Mouse (Mus musculus): Measurements from ENCODE around the gene Plbd2. TPM values are rescaled to one million over a fixed set of nuclear protein-coding genes. Genes with fewer than 3 reads are reported as not detected.

Plbd2 gene
- polyA plus RNA-seq, 1 experiment, result 0.83 TPM

GRCm38 (mm10) chr5:120490679-120491192 is 12.7 kb downstream of the Plbd2 start:
- Histone ChIP-seq H3K4me1 (ENCODE audit: control insufficient read depth) (no peaks in the 10 kb centered on the region), H3K9me3 (ENCODE audit: control insufficient read depth, low read length) (no peaks in the 10 kb centered on the region), H3K36me3 (ENCODE audit: control insufficient read depth) (peaks cover 64% of the 10 kb centered on the region), H3K27me3 (ENCODE audit: control insufficient read depth) (no peaks in the 10 kb centered on the region), H3K4me3 (replicated peaks) (no peak overlapping the region)
- TF ChIP-seq TAL1 (IDR thresholded peaks at IDR 0.05; ENCODE audit: low read length) (no peak), GATA1 (IDR thresholded peaks at IDR 0.05; ENCODE audit: low read length) (no peak)

DNA sequence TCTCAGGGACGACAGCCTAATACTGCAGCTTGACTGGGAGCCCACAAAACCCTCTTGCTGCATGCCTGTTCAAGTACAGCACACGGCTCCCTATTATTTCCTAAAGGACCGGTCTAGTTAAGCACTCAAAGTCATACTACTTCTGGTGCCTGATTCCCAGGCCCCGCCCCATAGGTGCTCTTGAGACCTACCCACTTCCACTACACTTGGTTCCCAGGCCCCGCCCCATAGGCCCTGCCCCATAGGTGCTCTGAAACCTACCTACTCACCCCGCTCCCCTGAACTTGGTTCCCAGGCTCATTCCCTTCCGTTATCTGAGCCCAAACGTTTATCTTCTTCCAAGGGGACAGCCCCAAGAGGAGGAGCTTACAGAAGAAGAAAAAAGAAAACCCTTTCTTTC is 15.6 kb downstream of the Plbd2 start:
- Histone ChIP-seq H3K36me3 (ENCODE audit: control insufficient read depth) (peaks cover 51% of the 10 kb centered on the region), H3K4me1 (ENCODE audit: control insufficient read depth) (no peaks in the 10 kb centered on the region), H3K4me3 (replicated peaks) (no peak overlapping the region), H3K9me3 (ENCODE audit: control insufficient read depth, low read length) (no peaks in the 10 kb centered on the region), H3K27me3 (ENCODE audit: control insufficient read depth) (no peaks in the 10 kb centered on the region)
- TF ChIP-seq GATA1 (IDR thresholded peaks at IDR 0.05; ENCODE audit: low read length) (no peak), TAL1 (IDR thresholded peaks at IDR 0.05; ENCODE audit: low read length) (no peak)

DNA sequence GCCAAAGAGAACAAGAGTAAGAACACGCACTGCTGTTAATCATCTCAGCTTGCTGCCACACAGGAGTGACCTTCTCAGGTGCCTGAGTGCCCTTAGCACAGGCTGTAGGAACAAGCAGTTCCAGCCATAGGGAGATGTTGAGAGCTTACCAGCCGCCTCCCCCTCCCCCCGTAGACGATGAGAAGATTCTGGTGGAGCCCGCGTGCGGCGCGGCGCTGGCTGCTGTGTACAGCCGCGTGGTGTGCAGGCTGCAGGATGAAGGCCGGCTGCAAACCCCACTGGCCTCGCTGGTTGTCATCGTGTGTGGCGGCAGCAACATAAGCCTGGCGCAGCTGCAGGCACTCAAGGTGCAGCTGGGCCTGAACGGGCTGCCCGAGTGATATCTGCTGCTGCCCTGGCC is 20.0 kb downstream of the Plbd2 start:
- Histone ChIP-seq H3K4me3 (replicated peaks) (no peak overlapping the region), H3K27me3 (ENCODE audit: control insufficient read depth) (peaks cover 6% of the 10 kb centered on the region; the same call in 1 of the 2 replicates), H3K9me3 (ENCODE audit: control insufficient read depth, low read length) (no peaks in the 10 kb centered on the region), H3K36me3 (ENCODE audit: control insufficient read depth) (peaks cover 37% of the 10 kb centered on the region), H3K4me1 (ENCODE audit: control insufficient read depth) (no peaks in the 10 kb centered on the region)
- TF ChIP-seq GATA1 (IDR thresholded peaks at IDR 0.05; ENCODE audit: low read length) (no peak), TAL1 (IDR thresholded peaks at IDR 0.05; ENCODE audit: low read length) (no peak)

DNA sequence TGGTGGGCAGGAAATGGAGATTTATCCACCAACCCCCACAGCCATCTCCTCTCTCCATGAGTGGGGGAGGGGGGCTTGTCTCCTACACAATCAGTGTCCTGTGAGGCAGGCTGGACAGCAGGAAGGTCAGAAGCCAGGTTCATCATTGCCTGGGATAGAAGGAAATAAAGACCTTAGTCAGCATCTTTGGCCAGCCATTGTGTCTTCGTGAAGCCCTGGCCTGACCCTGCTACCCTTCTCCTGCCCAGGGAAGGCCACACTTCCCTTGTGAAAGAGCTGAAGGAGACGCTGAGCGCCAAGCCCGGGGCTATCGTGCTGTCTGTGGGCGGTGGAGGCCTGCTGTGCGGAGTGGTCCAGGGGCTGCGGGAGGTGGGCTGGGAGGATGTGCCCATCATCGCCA is 22.2 kb downstream of the Plbd2 start:
- no peaks in the 10 kb centered on the region for H3K9me3 ChIP-seq (ENCODE audit: control insufficient read depth, low read length)
- H3K27me3 ChIP-seq (ENCODE audit: control insufficient read depth), result peaks cover 17% of the 10 kb centered on the region
- TF ChIP-seq GATA1 (IDR thresholded peaks at IDR 0.05; ENCODE audit: low read length) (no peak), TAL1 (IDR thresholded peaks at IDR 0.05; ENCODE audit: low read length) (no peak)
- no peaks in the 10 kb centered on the region for H3K4me1 ChIP-seq (ENCODE audit: control insufficient read depth)
- H3K36me3 ChIP-seq (ENCODE audit: control insufficient read depth), result peaks cover 18% of the 10 kb centered on the region
- H3K4me3 ChIP-seq (replicated peaks), result no peak overlapping the region

GRCm38 (mm10) chr5:120479538-120479937 is 23.9 kb downstream of the Plbd2 start:
- Histone ChIP-seq H3K4me3 (replicated peaks) (no peak overlapping the region), H3K4me1 (ENCODE audit: control insufficient read depth) (no peaks in the 10 kb centered on the region), H3K36me3 (ENCODE audit: control insufficient read depth) (peaks cover 2% of the 10 kb centered on the region), H3K9me3 (ENCODE audit: control insufficient read depth, low read length) (no peaks in the 10 kb centered on the region), H3K27me3 (ENCODE audit: control insufficient read depth) (peaks cover 24% of the 10 kb centered on the region)
- TF ChIP-seq GATA1 (IDR thresholded peaks at IDR 0.05; ENCODE audit: low read length) (no peak), TAL1 (IDR thresholded peaks at IDR 0.05; ENCODE audit: low read length) (no peak)

GRCm38 (mm10) chr5:120477993-120478392 is 25.4 kb downstream of the Plbd2 start:
- Histone ChIP-seq H3K27me3 (ENCODE audit: control insufficient read depth) (peaks cover 27% of the 10 kb centered on the region), H3K4me3 (replicated peaks) (no peak overlapping the region), H3K9me3 (ENCODE audit: control insufficient read depth, low read length) (no peaks in the 10 kb centered on the region), H3K36me3 (ENCODE audit: control insufficient read depth) (no peaks in the 10 kb centered on the region), H3K4me1 (ENCODE audit: control insufficient read depth) (no peaks in the 10 kb centered on the region)
- no peak for TF ChIP-seq TAL1 (IDR thresholded peaks at IDR 0.05; ENCODE audit: low read length)
- TF ChIP-seq GATA1 (IDR thresholded peaks at IDR 0.05; ENCODE audit: low read length), result no peak

- TF ChIP-seq GATA1 (IDR thresholded peaks at IDR 0.05; ENCODE audit: low read length) (no peak), TAL1 (IDR thresholded peaks at IDR 0.05; ENCODE audit: low read length) (no peak)
- no peak within 1 kb of the TSS for H3K4me3 ChIP-seq (replicated peaks)
- H3K36me3 ChIP-seq (ENCODE audit: control insufficient read depth), result no peaks in the 10 kb centered on the region
- peaks cover 27% of the 10 kb centered on the region for H3K27me3 ChIP-seq (ENCODE audit: control insufficient read depth)
- no peaks in the 10 kb centered on the region for H3K9me3 ChIP-seq (ENCODE audit: control insufficient read depth, low read length)
- no peaks in the 10 kb centered on the region for H3K4me1 ChIP-seq (ENCODE audit: control insufficient read depth)
Measured at GRCm38 (mm10) chr5:120476296-120476695, 27.1 kb downstream of the Plbd2 start, which contains the start of gene Sds. Gene Sds, plus strand, starts transcription at chr5:120476526.

- Histone ChIP-seq H3K4me3 (replicated peaks) (no peak overlapping the region), H3K4me1 (ENCODE audit: control insufficient read depth) (no peaks in the 10 kb centered on the region), H3K36me3 (ENCODE audit: control insufficient read depth) (no peaks in the 10 kb centered on the region), H3K27me3 (ENCODE audit: control insufficient read depth) (peaks cover 25% of the 10 kb centered on the region), H3K9me3 (ENCODE audit: control insufficient read depth, low read length) (no peaks in the 10 kb centered on the region)
- TF ChIP-seq TAL1 (IDR thresholded peaks at IDR 0.05; ENCODE audit: low read length) (no peak), GATA1 (IDR thresholded peaks at IDR 0.05; ENCODE audit: low read length) (no peak)
Measured at GRCm38 (mm10) chr5:120475861-120476260, 27.6 kb downstream of the Plbd2 start.

DNA sequence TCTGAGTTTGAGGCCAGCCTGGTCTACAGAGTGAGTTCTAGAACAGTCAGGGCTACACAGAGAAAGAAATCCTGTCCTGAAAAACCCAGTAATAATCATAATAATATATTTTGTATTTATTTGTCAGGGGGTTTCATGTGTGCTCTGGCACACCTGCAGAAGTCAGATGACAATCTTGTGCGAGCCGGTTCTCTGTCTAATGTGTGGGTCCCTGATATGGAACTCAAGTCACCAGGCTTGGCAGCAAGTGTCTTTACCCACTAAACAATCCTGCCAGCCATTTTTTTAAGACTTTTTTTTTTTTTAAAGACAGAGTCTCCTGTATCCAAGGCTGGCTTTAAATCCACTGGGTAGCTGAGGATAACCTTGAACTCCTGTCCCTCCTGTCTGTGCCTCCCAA is 30.1 kb downstream of the Plbd2 start:
- Histone ChIP-seq H3K9me3 (ENCODE audit: control insufficient read depth, low read length) (no peaks in the 10 kb centered on the region), H3K4me1 (ENCODE audit: control insufficient read depth) (no peaks in the 10 kb centered on the region), H3K4me3 (replicated peaks) (no peak overlapping the region), H3K36me3 (ENCODE audit: control insufficient read depth) (no peaks in the 10 kb centered on the region), H3K27me3 (ENCODE audit: control insufficient read depth) (peaks cover 20% of the 10 kb centered on the region)
- TF ChIP-seq GATA1 (IDR thresholded peaks at IDR 0.05; ENCODE audit: low read length) (no peak), TAL1 (IDR thresholded peaks at IDR 0.05; ENCODE audit: low read length) (no peak)

GRCm38 (mm10) chr5:120472770-120473169 is 30.7 kb downstream of the Plbd2 start, which contains the start of gene Sdsl:
Gene Sdsl, minus strand, starts transcription at chr5:120472810.
- Histone ChIP-seq H3K27me3 (ENCODE audit: control insufficient read depth) (peaks cover 20% of the 10 kb centered on the region), H3K9me3 (ENCODE audit: control insufficient read depth, low read length) (no peaks in the 10 kb centered on the region), H3K4me1 (ENCODE audit: control insufficient read depth) (no peaks in the 10 kb centered on the region), H3K4me3 (replicated peaks) (no peak within 1 kb of the TSS), H3K36me3 (ENCODE audit: control insufficient read depth) (no peaks in the 10 kb centered on the region)
- TF ChIP-seq TAL1 (IDR thresholded peaks at IDR 0.05; ENCODE audit: low read length), result no peak
- TF ChIP-seq GATA1 (IDR thresholded peaks at IDR 0.05; ENCODE audit: low read length), result no peak

Measured in erythroblast, embryonic 14.5 days (primary cell).